Mouse (Mus musculus): ENCODE measurements around the gene Rundc3a. TPM values are rescaled to one million over a fixed set of nuclear protein-coding genes. Genes with fewer than 3 reads are reported as not detected.

Gene Rundc3a
- 1.1 and 1.7 TPM in 2 replicates for polyA plus RNA-seq (2015; fragmentation: Nextera tagmentation; extraction: Ambion mirVana)

DNA sequence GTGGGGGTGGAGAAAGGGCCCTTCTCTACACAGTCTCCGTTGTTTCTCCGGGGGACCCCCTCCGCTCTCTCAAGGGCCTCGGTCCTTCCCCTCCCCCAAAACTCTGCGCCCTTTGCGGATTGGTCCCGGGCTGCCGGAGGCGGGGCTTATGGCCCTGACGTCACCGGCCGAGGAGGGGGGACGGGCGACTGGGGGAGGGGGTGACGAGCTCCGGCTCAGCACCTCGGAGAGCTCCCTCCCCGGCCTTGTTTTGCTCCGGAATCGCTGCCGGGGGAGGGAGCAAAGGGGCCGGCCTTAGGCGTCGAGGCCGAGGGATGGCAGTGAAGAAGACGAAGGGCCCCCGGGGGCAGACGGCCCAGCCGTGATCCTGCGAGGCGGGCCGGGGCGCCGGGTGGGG is at the start of gene Rundc3a:
Gene Rundc3a (plus strand): TSS at position 166 of the 397 bp plus-strand sequence.
- Histone ChIP-seq H3K27ac (replicated peaks) (no peak within 1 kb of the TSS), H3K9me3 (no peaks in the 10 kb centered on the region), H3K4me2 (peak within 1 kb of the TSS; percentile 87), H3K4me1 (peaks cover 18% of the 10 kb centered on the region), H3K4me3 (peak within 1 kb of the TSS; percentile 53), H3K9ac (peak within 1 kb of the TSS; percentile 69), H3K27me3 (replicated peaks) (peaks cover 51% of the 10 kb centered on the region), H3K36me3 (no peaks in the 10 kb centered on the region)
- under 1% methylated on average over 31 of the region's 34 CpGs for WGBS
- ATAC-seq (ENCODE audit: extremely low read depth, insufficient number of reproducible peaks, low FRiP score, low TSS enrichment): peak; percentile 80

DNA sequence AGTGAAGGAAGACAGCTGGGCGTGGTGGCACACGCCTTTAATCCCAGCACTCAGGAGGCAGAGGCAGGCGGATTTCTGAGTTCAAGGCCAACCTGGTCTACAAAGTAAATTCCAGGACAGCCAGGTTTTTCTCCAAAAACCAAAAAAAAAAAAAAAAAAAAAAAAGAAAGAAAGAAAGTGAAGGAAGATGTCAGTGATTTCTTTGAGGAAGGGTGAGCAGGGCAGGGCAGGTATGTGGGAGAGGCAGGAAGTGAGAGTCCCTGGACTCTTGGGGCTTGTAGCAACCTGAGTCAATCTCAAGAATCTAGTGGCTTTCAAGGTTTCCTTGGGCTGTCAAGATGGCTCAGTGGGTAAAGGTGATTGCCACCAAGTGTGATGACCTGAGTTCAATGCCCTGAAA is 48.7 kb upstream of the Rundc3a start:
- Histone ChIP-seq H3K4me3 (no peak overlapping the region), H3K9me3 (no peaks in the 10 kb centered on the region), H3K4me2 (no peak overlapping the region), H3K27me3 (replicated peaks) (no peaks in the 10 kb centered on the region), H3K27ac (replicated peaks) (no peak overlapping the region), H3K9ac (no peak overlapping the region), H3K4me1 (peaks cover 1% of the 10 kb centered on the region; the same call in 1 of the 2 replicates), H3K36me3 (no peaks in the 10 kb centered on the region)
- 80% methylated on average over 3 of the region's 3 CpGs for WGBS
- no peak for ATAC-seq (ENCODE audit: extremely low read depth, insufficient number of reproducible peaks, low FRiP score, low TSS enrichment)

GRCm38 (mm10) chr11:102346926-102347325 is 46.3 kb upstream of the Rundc3a start:
- Histone ChIP-seq H3K27ac (replicated peaks) (no peak overlapping the region), H3K4me1 (no peaks in the 10 kb centered on the region), H3K4me3 (no peak overlapping the region), H3K9me3 (no peaks in the 10 kb centered on the region), H3K9ac (no peak overlapping the region), H3K36me3 (no peaks in the 10 kb centered on the region), H3K27me3 (replicated peaks) (peaks cover 13% of the 10 kb centered on the region), H3K4me2 (no peak overlapping the region)
- ATAC-seq (ENCODE audit: extremely low read depth, insufficient number of reproducible peaks, low FRiP score, low TSS enrichment): no peak
- WGBS: 68% methylated on average over 5 of the region's 5 CpGs

DNA sequence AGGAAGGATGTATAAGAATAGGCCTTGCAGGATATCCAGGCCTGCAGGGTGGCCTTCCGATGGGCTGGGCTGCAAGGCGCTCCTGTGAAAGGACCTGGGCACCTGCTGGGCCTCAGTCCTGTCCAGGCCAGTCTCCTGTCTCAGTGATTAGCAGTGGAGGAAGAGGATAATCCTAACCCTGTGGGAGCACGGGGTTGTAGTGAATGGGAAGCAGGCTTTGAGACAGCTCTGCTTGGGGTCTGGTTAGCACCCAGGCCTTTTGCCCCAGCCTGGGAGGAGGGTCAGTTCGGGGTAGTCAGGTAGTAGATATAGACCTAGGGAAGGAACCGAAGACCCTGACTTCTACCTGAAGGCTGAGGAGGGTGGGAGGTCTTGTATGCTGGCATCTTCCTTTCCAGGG is 45.5 kb upstream of the Rundc3a start:
- no peaks in the 10 kb centered on the region for H3K36me3 ChIP-seq
- no peak overlapping the region for H3K9ac ChIP-seq
- ATAC-seq (ENCODE audit: extremely low read depth, insufficient number of reproducible peaks, low FRiP score, low TSS enrichment): no peak
- no peaks in the 10 kb centered on the region for H3K9me3 ChIP-seq
- no peak overlapping the region for H3K4me2 ChIP-seq
- no peak overlapping the region for H3K27ac ChIP-seq (replicated peaks)
- H3K27me3 ChIP-seq (replicated peaks): peaks cover 20% of the 10 kb centered on the region
- no peaks in the 10 kb centered on the region for H3K4me1 ChIP-seq
- H3K4me3 ChIP-seq: no peak overlapping the region
- 61% methylated on average over 5 of the region's 5 CpGs for WGBS

DNA sequence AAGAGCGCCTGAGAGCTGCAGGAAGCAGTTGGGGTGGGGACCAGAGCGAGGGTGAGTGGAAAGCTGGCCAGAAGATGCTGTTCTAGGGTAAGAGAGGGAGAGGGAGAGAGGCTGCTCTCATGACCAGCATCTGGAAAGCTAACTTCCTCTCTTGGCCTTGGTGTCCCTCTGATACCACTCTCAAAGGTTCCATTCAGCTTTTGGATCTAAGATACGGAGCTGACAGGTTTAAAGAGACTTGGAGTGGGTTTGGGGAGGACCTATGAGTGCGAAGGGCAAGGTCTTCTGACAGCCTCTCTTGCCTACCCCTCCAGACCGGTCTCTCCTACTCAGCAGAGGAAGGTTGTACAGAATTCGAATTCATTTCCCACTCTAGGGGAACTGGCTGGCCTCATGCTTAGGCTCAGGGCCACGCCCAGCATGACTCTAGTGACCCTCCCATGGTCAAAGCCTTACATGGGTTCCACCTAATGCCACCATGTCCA is 45.1 kb upstream of the Rundc3a start:
- H3K4me2 ChIP-seq: no peak overlapping the region
- ATAC-seq (ENCODE audit: extremely low read depth, insufficient number of reproducible peaks, low FRiP score, low TSS enrichment): no peak
- no peaks in the 10 kb centered on the region for H3K4me1 ChIP-seq
- peaks cover 25% of the 10 kb centered on the region for H3K27me3 ChIP-seq (replicated peaks)
- no peaks in the 10 kb centered on the region for H3K9me3 ChIP-seq
- no peak overlapping the region for H3K27ac ChIP-seq (replicated peaks)
- no peaks in the 10 kb centered on the region for H3K36me3 ChIP-seq
- 80% methylated on average over 7 of the region's 7 CpGs for WGBS
- H3K9ac ChIP-seq: no peak overlapping the region
- no peak overlapping the region for H3K4me3 ChIP-seq

DNA sequence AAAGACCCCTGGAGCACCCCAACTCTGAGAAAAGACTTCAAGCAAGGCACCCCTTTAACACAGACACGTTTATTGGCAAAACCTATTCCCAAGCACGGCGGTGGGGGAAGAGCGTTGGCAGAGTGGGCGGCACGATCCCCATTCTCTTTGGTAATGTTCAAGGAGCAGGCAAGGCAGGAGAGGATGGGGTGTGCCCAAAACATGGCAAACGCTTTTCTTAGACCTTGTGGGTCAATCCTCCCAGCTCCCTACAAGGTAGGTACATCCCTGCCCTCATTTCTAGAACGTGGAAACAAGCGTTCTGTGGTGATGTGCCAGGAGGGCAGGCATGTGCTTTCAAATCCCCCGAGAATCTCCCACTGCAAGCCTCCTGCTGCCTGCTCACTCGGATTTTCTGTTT is 44.4 kb upstream of the Rundc3a start:
- Histone ChIP-seq H3K27ac (replicated peaks) (no peak overlapping the region), H3K9ac (no peak overlapping the region), H3K9me3 (no peaks in the 10 kb centered on the region), H3K36me3 (no peaks in the 10 kb centered on the region), H3K4me3 (no peak overlapping the region), H3K4me1 (no peaks in the 10 kb centered on the region), H3K4me2 (no peak overlapping the region), H3K27me3 (replicated peaks) (peaks cover 31% of the 10 kb centered on the region)
- no peak for ATAC-seq (ENCODE audit: extremely low read depth, insufficient number of reproducible peaks, low FRiP score, low TSS enrichment)
- WGBS: 75% methylated on average over 11 of the region's 11 CpGs

GRCm38 (mm10) chr11:102349189-102349954 is 43.8 kb upstream of the Rundc3a start:
- Histone ChIP-seq H3K4me1 (no peaks in the 10 kb centered on the region), H3K27me3 (replicated peaks) (peaks cover 35% of the 10 kb centered on the region), H3K4me2 (0 out of 2 replicates have a peak overlapping the region, but pooled peaks have one; percentile 0), H3K36me3 (no peaks in the 10 kb centered on the region), H3K9ac (no peak overlapping the region), H3K9me3 (no peaks in the 10 kb centered on the region), H3K4me3 (no peak overlapping the region), H3K27ac (replicated peaks) (no peak overlapping the region)
- no peak for ATAC-seq (ENCODE audit: extremely low read depth, insufficient number of reproducible peaks, low FRiP score, low TSS enrichment)
- WGBS: 91% methylated on average over 3 of the region's 3 CpGs

GRCm38 (mm10) chr11:102350416-102350815 is 42.8 kb upstream of the Rundc3a start:
- Histone ChIP-seq H3K4me3 (no peak overlapping the region), H3K9me3 (no peaks in the 10 kb centered on the region), H3K36me3 (no peaks in the 10 kb centered on the region), H3K9ac (no peak overlapping the region), H3K27me3 (replicated peaks) (peaks cover 35% of the 10 kb centered on the region), H3K4me1 (no peaks in the 10 kb centered on the region), H3K27ac (replicated peaks) (no peak overlapping the region), H3K4me2 (no peak overlapping the region)
- ATAC-seq (ENCODE audit: extremely low read depth, insufficient number of reproducible peaks, low FRiP score, low TSS enrichment): no peak
- WGBS: 73% methylated on average over 4 of the region's 4 CpGs

GRCm38 (mm10) chr11:102350981-102351523 is 42.2 kb upstream of the Rundc3a start:
- ATAC-seq (ENCODE audit: extremely low read depth, insufficient number of reproducible peaks, low FRiP score, low TSS enrichment): no peak
- 86% methylated on average over 17 of the region's 17 CpGs for WGBS

DNA sequence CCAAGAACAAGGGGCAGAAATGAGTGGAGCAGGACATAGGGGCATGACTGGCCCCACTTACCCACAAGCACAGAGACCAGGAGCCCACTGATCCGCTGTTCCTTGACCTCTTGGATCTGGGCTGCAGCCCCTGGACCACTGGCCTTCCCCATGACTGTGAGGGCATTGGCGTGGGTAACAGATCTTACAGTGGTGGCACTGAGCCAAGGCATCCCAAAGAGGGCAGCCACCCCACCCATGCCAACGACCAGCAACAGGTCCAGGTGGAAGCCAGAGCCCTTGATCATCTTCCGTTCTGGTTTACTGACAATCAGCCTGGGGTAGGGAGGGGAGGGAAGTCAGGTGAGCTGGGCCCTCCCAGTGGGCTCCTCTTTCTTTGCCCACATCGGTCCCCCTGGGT is 40.8 kb upstream of the Rundc3a start:
- Histone ChIP-seq H3K9me3 (no peaks in the 10 kb centered on the region), H3K27me3 (replicated peaks) (peaks cover 55% of the 10 kb centered on the region), H3K9ac (no peak overlapping the region), H3K27ac (replicated peaks) (no peak overlapping the region), H3K36me3 (no peaks in the 10 kb centered on the region), H3K4me2 (peak overlapping the region; percentile 54), H3K4me1 (no peaks in the 10 kb centered on the region), H3K4me3 (no peak overlapping the region)
- ATAC-seq (ENCODE audit: extremely low read depth, insufficient number of reproducible peaks, low FRiP score, low TSS enrichment): no peak
- 52% methylated on average over 5 of the region's 5 CpGs for WGBS

More at GRCm38 (mm10) chr11:102350981-102351523, 42.2 kb upstream of the Rundc3a start:
- H3K4me3 ChIP-seq: no peak overlapping the region
- H3K4me1 ChIP-seq: no peaks in the 10 kb centered on the region
- H3K27ac ChIP-seq (replicated peaks): no peak overlapping the region
- H3K27me3 ChIP-seq (replicated peaks): peaks cover 42% of the 10 kb centered on the region
- no peak overlapping the region for H3K9ac ChIP-seq
- no peaks in the 10 kb centered on the region for H3K9me3 ChIP-seq
- peak overlapping the region; percentile 54; the same call in 1 of the 2 replicates for H3K4me2 ChIP-seq
- H3K36me3 ChIP-seq: no peaks in the 10 kb centered on the region

GRCm38 (mm10) chr11:102353021-102353431 is 40.2 kb upstream of the Rundc3a start:
- Histone ChIP-seq H3K4me1 (no peaks in the 10 kb centered on the region), H3K9ac (no peak overlapping the region), H3K9me3 (no peaks in the 10 kb centered on the region), H3K27ac (replicated peaks) (0 out of 2 replicates have a peak overlapping the region, but pooled peaks have one; percentile 2), H3K36me3 (no peaks in the 10 kb centered on the region), H3K4me2 (peak overlapping the region; percentile 54), H3K4me3 (0 out of 2 replicates have a peak overlapping the region, but pooled peaks have one; percentile 10), H3K27me3 (replicated peaks) (peaks cover 61% of the 10 kb centered on the region)
- WGBS: 36% methylated on average over 8 of the region's 8 CpGs
- no peak for ATAC-seq (ENCODE audit: extremely low read depth, insufficient number of reproducible peaks, low FRiP score, low TSS enrichment)
